8 mouse cellular contexts compared by ENCODE assay signal in genomic region chr12:86305045-86305444, GRCm38 (mm10). TPM values are rescaled to one million over a fixed set of nuclear protein-coding genes. Genes with fewer than 3 reads are reported as not detected.
DNase-seq lines count a peak whose midpoint lies in the region; ATAC-seq and TF ChIP-seq lines count a peak whose summit lies in the region.

No protein-coding gene starts in this region.

- no peak overlapping the region for H3K9ac ChIP-seq in kidney, postnatal 0 days (ENCODE audit: low read depth, low read length)
- no peak overlapping the region for H3K9ac ChIP-seq in neural tube, embryonic 13.5 days

- peak overlapping the region; percentile 50 for H3K4me2 ChIP-seq in kidney, postnatal 0 days (ENCODE audit: low read length)
- peak overlapping the region; percentile 35; the same call in 1 of the 2 replicates for H3K4me2 ChIP-seq in neural tube, embryonic 13.5 days

- 32% methylated on average over 7 of the region's 7 CpGs for WGBS in kidney, postnatal 0 days
- WGBS in neural tube, embryonic 13.5 days = 73% methylated on average over 7 of the region's 7 CpGs

- H3K4me3 ChIP-seq in kidney, postnatal 0 days (replicated peaks; ENCODE audit: low read depth, low read length) = no peak overlapping the region
- no peak overlapping the region for H3K4me3 ChIP-seq in neural tube, embryonic 13.5 days

- H3K36me3 ChIP-seq in kidney, postnatal 0 days (ENCODE audit: insufficient read depth, low read length) = no peaks in the 10 kb centered on the region
- H3K36me3 ChIP-seq in neural tube, embryonic 13.5 days = no peaks in the 10 kb centered on the region

- peaks cover 7% of the 10 kb centered on the region; the same call in 1 of the 2 replicates for H3K4me1 ChIP-seq in kidney, postnatal 0 days (replicated peaks; ENCODE audit: insufficient read depth, low read length)
- 0 out of 2 replicates have a peak, but pooled peaks cover 5% of the 10 kb centered on the region for H3K4me1 ChIP-seq in neural tube, embryonic 13.5 days (replicated peaks)

- H3K9me3 ChIP-seq in kidney, postnatal 0 days (replicated peaks; ENCODE audit: low read length) = no peaks in the 10 kb centered on the region
- no peaks in the 10 kb centered on the region for H3K9me3 ChIP-seq in neural tube, embryonic 13.5 days

- no peaks in the 10 kb centered on the region for H3K27me3 ChIP-seq in kidney, postnatal 0 days (ENCODE audit: insufficient read depth, low read length)
- H3K27me3 ChIP-seq in neural tube, embryonic 13.5 days = peaks cover 8% of the 10 kb centered on the region; the same call in 1 of the 2 replicates

- ATAC-seq in kidney, postnatal 0 days (replicated peaks; ENCODE audit: low FRiP score, low read depth) = no peak; the same call in 1 of the 2 replicates
- ATAC-seq in neural tube, embryonic 13.5 days (ENCODE audit: low read depth) = no peak

- DNase-seq in kidney, adult 9 months = peak; percentile 9
- no peak for DNase-seq in kidney, adult 18-20 months
- peak; percentile 12 for DNase-seq in c-Kit-positive CD71-negative TER-119-negative erythroid progenitor cells, embryonic 14.5 days (ENCODE audit: low read depth)
- DNase-seq in kidney, postnatal 0 days (ENCODE audit: low spot score) = peak; percentile 32
- no peak for DNase-seq in frontal cortex, postnatal 14 days (ENCODE audit: low spot score in 2 of 2)
- no peak for DNase-seq in gastrocnemius, adult 18-20 months (ENCODE audit: low spot score)
- no peak for DNase-seq in adrenal gland, adult (ENCODE audit: inconsistent age in 2 of 2, low spot score in 1 of 2)

- H3K27ac ChIP-seq in kidney, postnatal 0 days = no peak overlapping the region
- H3K27ac ChIP-seq in neural tube, embryonic 13.5 days (replicated peaks) = no peak overlapping the region

- no peak for TF ChIP-seq CTCF in kidney, postnatal 0 days (IDR thresholded peaks at IDR 0.05; ENCODE audit: low read depth)

RNA-seq across cellular contexts. Expression of gene Esrrb, which starts 55.9 kb away (rescaled TPM):
- 3.5 and 3.6 TPM in 2 replicates for polyA plus RNA-seq in kidney, postnatal 0 days (2015; fragmentation: Nextera tagmentation; extraction: Ambion mirVana)
- polyA plus RNA-seq in neural tube, embryonic 13.5 days (2015; fragmentation: Nextera tagmentation; extraction: Ambion mirVana) = 2.7 and 3.0 TPM in 2 replicates
- 1 to 10 TPM; 5.8 to 9.9 TPM for total RNA-seq in gastrocnemius, adult 18-20 months (2021)

Comparison
In these comparisons a context has a peak if more than half of its experiments do, and no peak if none do; other contexts are left out.
1. DNase-seq: peak in kidney, adult 9 months (single experiment), c-Kit-positive CD71-negative TER-119-negative erythroid progenitor cells, embryonic 14.5 days (single experiment) and kidney, postnatal 0 days (single experiment); none in kidney, adult 18-20 months (single experiment), frontal cortex, postnatal 14 days (0 of 2), gastrocnemius, adult 18-20 months (single experiment) and adrenal gland, adult (0 of 2).